Mouse (Mus musculus): Measurements from ENCODE around the gene Ttc28. TPM values are rescaled to one million over a fixed set of nuclear protein-coding genes. Genes with fewer than 3 reads are reported as not detected.
"Not testable (repeated sequence)": the region's sequence is repeated elsewhere in the genome, so short reads cannot be mapped to it uniquely, and the experiment has no call there.

The Ttc28 gene
- 19.3 and 21.3 TPM in 2 replicates for polyA plus RNA-seq (2015; fragmentation: Nextera tagmentation; extraction: Ambion mirVana)

GRCm38 (mm10) chr5:110879584-110880374 lies at the start of gene Ttc28:
Ttc28 (plus strand) TSS chr5:110879803.
- ATAC-seq, result peak; percentile 91
- Histone ChIP-seq H3K9ac (replicated peaks) (peak within 1 kb of the TSS; percentile 91), H3K4me1 (replicated peaks) (peaks cover 22% of the 10 kb centered on the region), H3K27me3 (no peaks in the 10 kb centered on the region), H3K9me3 (no peaks in the 10 kb centered on the region), H3K27ac (peak within 1 kb of the TSS; percentile 75), H3K4me2 (replicated peaks) (peak within 1 kb of the TSS; percentile 69), H3K36me3 (peaks cover 3% of the 10 kb centered on the region; the same call in 1 of the 2 replicates), H3K4me3 (replicated peaks) (peak within 1 kb of the TSS; percentile 83)
- under 1% methylated on average over 101 of the region's 101 CpGs for WGBS

GRCm38 (mm10) chr5:110831036-110831720 lies 48.4 kb upstream of the Ttc28 start:
- Histone ChIP-seq H3K27ac (no peak overlapping the region), H3K9ac (replicated peaks) (no peak overlapping the region), H3K27me3 (no peaks in the 10 kb centered on the region), H3K4me3 (replicated peaks) (no peak overlapping the region), H3K36me3 (no peaks in the 10 kb centered on the region), H3K4me1 (replicated peaks) (no peaks in the 10 kb centered on the region), H3K4me2 (replicated peaks) (no peak overlapping the region), H3K9me3 (no peaks in the 10 kb centered on the region)
- 92% methylated on average over 5 of the region's 5 CpGs for WGBS
- ATAC-seq, result no peak

- Histone ChIP-seq H3K36me3 (no peaks in the 10 kb centered on the region), H3K9ac (replicated peaks) (no peak overlapping the region)
- WGBS, result 36% methylated on average over 3 of the region's 3 CpGs
Measured at GRCm38 (mm10) chr5:110835959-110836358, 43.6 kb upstream of the Ttc28 start.

GRCm38 (mm10) chr5:110838016-110838415 lies 41.6 kb upstream of the Ttc28 start:
- H3K4me1 ChIP-seq (replicated peaks), result peaks cover 16% of the 10 kb centered on the region
- not testable (repeated sequence) for ATAC-seq; H3K4me3 ChIP-seq (replicated peaks); H3K27ac ChIP-seq; H3K27me3 ChIP-seq; H3K4me2 ChIP-seq (replicated peaks); H3K36me3 ChIP-seq; H3K9ac ChIP-seq (replicated peaks); H3K9me3 ChIP-seq
- 95% methylated on average over 5 of the region's 5 CpGs for WGBS

More at GRCm38 (mm10) chr5:110835959-110836358, 43.6 kb upstream of the Ttc28 start:
- no peaks in the 10 kb centered on the region for H3K27me3 ChIP-seq
- no peak for ATAC-seq
- no peak overlapping the region for H3K27ac ChIP-seq
- H3K9me3 ChIP-seq, result no peaks in the 10 kb centered on the region
- no peak overlapping the region for H3K4me2 ChIP-seq (replicated peaks)
- no peak overlapping the region for H3K4me3 ChIP-seq (replicated peaks)
- peaks cover 16% of the 10 kb centered on the region for H3K4me1 ChIP-seq (replicated peaks)

GRCm38 (mm10) chr5:110839038-110839677 lies 40.4 kb upstream of the Ttc28 start:
- Histone ChIP-seq H3K9me3 (no peaks in the 10 kb centered on the region), H3K27ac (peak overlapping the region; percentile 73), H3K4me2 (replicated peaks) (peak overlapping the region; percentile 67), H3K4me1 (replicated peaks) (peaks cover 16% of the 10 kb centered on the region), H3K27me3 (no peaks in the 10 kb centered on the region), H3K9ac (replicated peaks) (peak overlapping the region; percentile 73), H3K36me3 (no peaks in the 10 kb centered on the region), H3K4me3 (replicated peaks) (peak overlapping the region; percentile 59)
- ATAC-seq, result no peak; the same call in 1 of the 2 replicates
- WGBS, result 9% methylated on average over 28 of the region's 28 CpGs

- ATAC-seq, result peak; percentile 99
- Histone ChIP-seq H3K4me2 (replicated peaks) (peak within 1 kb of the TSS; percentile 75), H3K36me3 (0 out of 2 replicates have a peak, but pooled peaks cover 2% of the 10 kb centered on the region), H3K4me3 (replicated peaks) (peak within 1 kb of the TSS; percentile 59), H3K9ac (replicated peaks) (peak within 1 kb of the TSS; percentile 73), H3K27me3 (no peaks in the 10 kb centered on the region), H3K27ac (peak within 1 kb of the TSS; percentile 73), H3K9me3 (no peaks in the 10 kb centered on the region), H3K4me1 (replicated peaks) (peaks cover 16% of the 10 kb centered on the region)
- WGBS, result under 1% methylated on average over 41 of the region's 41 CpGs
Measured at GRCm38 (mm10) chr5:110839678-110840365, 39.8 kb upstream of the Ttc28 start, which contains the start of the genes Hscb and Chek2. Hscb (minus strand) TSS chr5:110839777. Chek2 (plus strand) TSS chr5:110839979.

GRCm38 (mm10) chr5:110840465-110840864 lies 39.1 kb upstream of the Ttc28 start:
- 10% methylated on average over 4 of the region's 4 CpGs for WGBS
- no peaks in the 10 kb centered on the region for H3K27me3 ChIP-seq
- H3K4me1 ChIP-seq (replicated peaks), result peaks cover 16% of the 10 kb centered on the region
- no peaks in the 10 kb centered on the region for H3K9me3 ChIP-seq
- peak overlapping the region; percentile 59 for H3K4me3 ChIP-seq (replicated peaks)
- H3K4me2 ChIP-seq (replicated peaks), result peak overlapping the region; percentile 75
- H3K27ac ChIP-seq, result no peak overlapping the region
- peaks cover 6% of the 10 kb centered on the region; the same call in 1 of the 2 replicates for H3K36me3 ChIP-seq
- ATAC-seq, result no peak
- H3K9ac ChIP-seq (replicated peaks), result peak overlapping the region; percentile 55

GRCm38 (mm10) chr5:110841046-110841862 lies 38.3 kb upstream of the Ttc28 start:
- Histone ChIP-seq H3K36me3 (peaks cover 9% of the 10 kb centered on the region; the same call in 1 of the 2 replicates), H3K9ac (replicated peaks) (no peak overlapping the region), H3K4me2 (replicated peaks) (no peak overlapping the region), H3K27ac (no peak overlapping the region), H3K4me1 (replicated peaks) (peaks cover 16% of the 10 kb centered on the region), H3K9me3 (no peaks in the 10 kb centered on the region), H3K4me3 (replicated peaks) (no peak overlapping the region), H3K27me3 (no peaks in the 10 kb centered on the region)
- ATAC-seq, result no peak
- 93% methylated on average over 14 of the region's 14 CpGs for WGBS

- ATAC-seq, result no peak
- 83% methylated on average over 1 of the region's 1 CpGs for WGBS
- no peak overlapping the region for H3K4me2 ChIP-seq (replicated peaks)
- no peaks in the 10 kb centered on the region for H3K4me1 ChIP-seq (replicated peaks)
- no peak overlapping the region for H3K27ac ChIP-seq
- H3K4me3 ChIP-seq (replicated peaks), result no peak overlapping the region
- H3K9ac ChIP-seq (replicated peaks), result no peak overlapping the region
- no peaks in the 10 kb centered on the region for H3K9me3 ChIP-seq
- H3K36me3 ChIP-seq, result peaks cover 4% of the 10 kb centered on the region; the same call in 1 of the 2 replicates
- H3K27me3 ChIP-seq, result no peaks in the 10 kb centered on the region
Measured at GRCm38 (mm10) chr5:110852990-110853389, 26.6 kb upstream of the Ttc28 start.

- no peak overlapping the region for H3K9ac ChIP-seq (replicated peaks)
- peaks cover 4% of the 10 kb centered on the region; the same call in 1 of the 2 replicates for H3K36me3 ChIP-seq
- H3K27me3 ChIP-seq, result no peaks in the 10 kb centered on the region
- no peak for ATAC-seq
- WGBS, result 89% methylated on average over 5 of the region's 5 CpGs
- no peaks in the 10 kb centered on the region for H3K9me3 ChIP-seq
- no peak overlapping the region for H3K4me3 ChIP-seq (replicated peaks)
- H3K4me2 ChIP-seq (replicated peaks), result no peak overlapping the region
- no peaks in the 10 kb centered on the region for H3K4me1 ChIP-seq (replicated peaks)
- no peak overlapping the region for H3K27ac ChIP-seq
Measured at GRCm38 (mm10) chr5:110857091-110857490, 22.5 kb upstream of the Ttc28 start.
